Mouse (Mus musculus): Measurements from ENCODE around the gene Pabpc6.

Pabpc6 gene

DNA sequence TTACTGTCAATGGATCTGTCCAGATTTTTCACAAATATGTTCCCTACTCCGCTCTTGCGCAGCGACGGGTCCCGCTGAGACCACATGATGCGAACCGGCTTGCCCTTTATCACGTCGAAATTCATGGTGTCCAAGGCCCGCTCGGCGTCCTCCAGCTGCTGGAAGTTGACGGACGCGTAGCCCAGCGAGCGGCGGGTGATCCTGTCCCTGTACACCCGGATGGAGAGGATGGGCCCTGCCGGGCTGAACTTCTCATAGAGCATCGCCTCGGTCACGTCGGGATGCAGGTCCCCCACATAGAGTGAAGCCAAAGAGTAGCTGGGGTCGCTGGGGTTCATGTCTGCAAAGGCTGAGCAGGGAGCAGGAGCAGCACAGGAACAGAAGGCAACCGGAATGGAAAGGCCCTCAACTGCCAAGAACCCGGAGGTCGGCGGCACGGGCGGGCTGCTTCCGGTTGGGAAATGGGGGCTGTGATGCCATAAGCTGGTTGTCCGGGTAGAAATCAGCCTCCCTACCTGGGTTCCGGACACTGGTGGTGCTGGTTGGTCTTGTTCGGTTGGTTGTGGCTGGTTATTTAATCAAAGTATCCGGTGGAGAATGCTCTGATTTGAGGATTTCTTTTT is at the start of gene Pabpc6:
Pabpc6 (minus strand) TSS at position 435 of the 623 bp plus-strand sequence.
- no peak for DNase-seq (ENCODE audit: extremely low spot score, low spot score)

DNA sequence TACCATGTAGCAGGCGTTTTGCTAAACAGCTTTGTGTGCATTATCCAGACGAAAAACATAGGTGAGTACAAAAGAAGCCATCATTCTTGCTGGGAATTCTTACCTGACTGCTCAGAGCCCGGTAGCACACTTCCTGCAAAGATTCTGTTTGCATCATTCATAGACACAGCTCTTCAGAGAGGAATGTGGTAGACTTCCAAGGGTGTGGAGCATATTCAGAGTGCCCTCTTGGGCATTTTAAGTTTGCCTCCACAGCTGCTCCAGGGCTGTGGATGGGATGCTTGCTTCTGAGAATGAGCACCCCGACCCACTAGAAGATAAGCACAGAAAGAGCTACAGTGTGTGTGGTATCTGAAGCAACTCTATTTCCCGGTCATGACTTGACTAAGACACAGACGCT is 41.4 kb upstream of the Pabpc6 start:
- DNase-seq (ENCODE audit: extremely low spot score, low spot score) = no peak

DNA sequence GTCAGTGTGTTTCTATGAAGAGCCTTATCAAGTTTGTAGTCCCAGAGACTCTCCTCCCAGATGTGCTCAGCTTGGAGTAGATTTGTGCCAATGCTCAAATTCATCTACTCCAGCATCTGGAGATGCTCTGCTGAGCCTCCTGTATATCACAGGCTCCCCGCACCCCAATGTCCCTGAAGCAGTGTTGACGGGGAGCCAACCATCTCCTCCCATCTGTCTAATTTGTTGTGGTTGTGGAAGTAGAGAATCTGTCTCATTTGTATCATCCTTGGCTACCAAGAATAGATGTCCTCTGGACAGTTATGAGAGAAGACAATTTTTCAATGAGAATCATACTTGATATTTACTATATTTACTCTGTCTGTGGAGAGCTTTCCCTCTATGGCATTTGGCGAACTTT is 39.4 kb upstream of the Pabpc6 start:
- no peak for DNase-seq (ENCODE audit: extremely low spot score, low spot score)

DNA sequence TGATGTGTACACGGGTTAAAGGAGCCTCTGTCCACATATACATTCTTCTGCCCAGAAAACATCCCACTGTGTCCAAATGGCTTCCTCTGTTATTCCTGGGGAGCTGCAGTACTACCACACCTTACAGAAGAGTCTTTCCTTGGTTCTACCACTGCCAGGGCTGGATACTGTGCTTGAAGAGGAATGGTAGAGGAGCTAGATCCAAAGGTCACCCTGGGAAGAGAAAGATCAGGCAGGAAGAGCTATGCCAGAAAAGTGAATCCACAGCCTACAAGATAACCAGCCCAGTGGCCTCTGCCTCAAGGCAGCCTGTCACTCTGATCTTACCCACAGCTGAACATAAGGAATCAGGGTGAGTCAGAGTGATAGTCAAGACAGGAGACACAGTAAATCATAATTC is 37.8 kb upstream of the Pabpc6 start:
- DNase-seq (ENCODE audit: extremely low spot score, low spot score) = no peak

DNA sequence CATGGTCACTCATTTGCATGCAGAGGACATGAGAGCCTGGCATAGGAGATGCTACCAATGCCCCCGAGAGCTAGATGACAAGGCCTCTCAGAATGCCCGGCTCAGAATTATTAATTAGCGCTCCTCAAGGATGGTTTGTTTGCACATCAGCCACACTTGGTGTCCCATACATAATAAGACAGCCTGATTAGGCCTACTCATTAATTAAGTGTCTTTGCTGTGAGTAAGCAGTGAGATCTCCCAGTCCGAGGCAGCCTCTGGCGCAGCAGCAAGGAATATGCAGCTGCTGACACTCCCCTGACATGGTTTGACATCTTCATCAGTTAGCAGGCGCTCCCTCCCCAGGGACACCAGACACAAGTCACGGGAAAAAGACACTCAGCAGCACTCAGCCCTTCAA is 28.2 kb upstream of the Pabpc6 start:
- no peak for DNase-seq (ENCODE audit: extremely low spot score, low spot score)

DNA sequence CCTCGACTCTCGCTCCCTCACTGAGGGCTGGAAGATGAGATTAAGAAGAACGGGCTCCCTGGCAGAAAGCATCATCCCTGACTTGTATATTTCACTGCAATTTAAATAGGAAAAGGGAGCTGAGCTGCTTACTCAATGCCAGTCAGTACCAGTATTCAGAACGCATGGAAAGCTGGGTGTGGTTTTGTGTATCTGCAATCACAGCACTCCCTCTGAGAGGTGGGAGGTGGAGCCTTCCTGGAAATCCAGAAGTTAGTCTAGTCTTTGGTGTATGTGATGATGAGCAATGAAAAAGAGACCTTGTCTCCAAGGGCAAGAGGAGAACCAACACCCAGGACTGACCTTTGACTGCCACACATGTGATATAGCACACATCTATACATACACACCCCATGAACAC is 21.7 kb upstream of the Pabpc6 start:
- no peak for DNase-seq (ENCODE audit: extremely low spot score, low spot score)

DNA sequence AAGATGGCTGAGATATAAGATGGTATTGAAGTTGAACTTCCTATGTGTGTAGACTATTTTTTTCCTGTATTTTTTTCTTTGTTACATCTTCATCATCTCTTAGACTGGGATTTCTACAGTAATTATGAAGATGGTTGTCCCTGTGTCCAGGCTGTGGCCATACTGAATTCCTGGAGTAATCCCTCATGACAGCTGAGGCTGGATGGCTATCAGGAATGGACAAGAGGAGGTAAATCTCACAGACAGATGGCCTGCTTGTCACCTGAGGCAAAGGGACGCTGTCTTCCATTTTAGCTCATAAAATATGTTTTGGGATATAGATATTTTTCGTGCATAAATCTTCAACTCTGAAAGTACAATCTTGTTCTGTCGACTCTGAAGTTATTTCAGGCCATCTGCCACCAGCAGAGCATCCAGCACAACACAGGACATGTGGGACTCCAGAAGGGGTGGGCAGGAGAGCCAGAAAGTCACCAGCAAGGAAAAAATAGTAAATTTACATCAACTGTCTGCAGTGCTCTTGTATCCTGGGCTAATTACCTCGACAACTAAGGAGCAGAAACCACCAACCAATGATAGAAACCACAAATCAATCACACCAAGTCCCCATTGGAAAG is 14.1 kb upstream of the Pabpc6 start:
- DNase-seq (ENCODE audit: extremely low spot score, low spot score) = no peak

DNA sequence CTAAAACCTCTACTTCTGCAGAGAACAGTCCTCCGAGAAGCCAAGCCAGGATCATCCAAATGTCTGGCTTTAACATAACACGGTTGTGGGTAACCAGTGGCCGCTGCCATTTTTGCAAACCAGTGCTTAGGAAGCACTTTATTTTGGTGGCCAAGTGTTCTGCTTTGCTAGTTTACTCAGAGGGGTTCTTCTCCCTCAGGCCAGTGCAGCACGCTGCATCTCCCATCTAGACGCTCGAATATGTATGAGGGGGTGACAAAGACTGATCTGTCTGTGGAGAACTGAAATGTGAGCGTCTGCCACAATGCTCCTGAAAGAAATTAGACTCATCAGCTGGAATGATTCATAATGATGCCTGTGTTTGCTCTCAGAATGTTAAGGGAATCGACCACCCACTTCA is 11.2 kb upstream of the Pabpc6 start:
- no peak for DNase-seq (ENCODE audit: extremely low spot score, low spot score)

DNA sequence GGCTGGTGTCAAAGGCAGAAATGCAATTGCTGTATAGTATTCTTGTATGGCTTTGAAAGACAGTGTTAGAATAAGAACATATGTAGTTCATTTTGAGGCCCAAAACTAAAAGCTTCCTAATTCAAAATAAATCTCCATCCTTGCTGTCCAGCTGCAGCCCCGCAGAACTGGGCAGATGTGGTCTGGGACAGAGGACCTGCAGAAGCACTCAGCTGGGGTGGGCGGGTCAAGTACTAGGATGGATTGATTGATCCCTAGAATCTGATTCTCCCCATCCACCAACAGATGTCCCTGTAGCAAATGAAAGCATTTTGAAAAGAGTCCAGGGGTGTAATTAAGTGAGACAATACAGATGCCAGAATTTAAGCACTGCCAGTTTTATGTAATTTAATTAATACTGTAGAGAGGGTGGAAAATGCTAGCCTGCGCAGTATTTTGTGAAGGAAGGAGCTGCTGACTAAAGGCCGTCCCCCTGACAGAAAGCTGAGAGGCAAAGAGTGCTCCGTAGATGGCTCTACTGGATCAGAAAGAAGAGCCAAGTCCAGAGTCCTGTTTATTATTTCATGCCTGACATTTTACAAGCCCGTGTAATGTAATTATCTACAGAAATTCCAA is 5.8 kb upstream of the Pabpc6 start:
- no peak for DNase-seq (ENCODE audit: extremely low spot score, low spot score)

DNA sequence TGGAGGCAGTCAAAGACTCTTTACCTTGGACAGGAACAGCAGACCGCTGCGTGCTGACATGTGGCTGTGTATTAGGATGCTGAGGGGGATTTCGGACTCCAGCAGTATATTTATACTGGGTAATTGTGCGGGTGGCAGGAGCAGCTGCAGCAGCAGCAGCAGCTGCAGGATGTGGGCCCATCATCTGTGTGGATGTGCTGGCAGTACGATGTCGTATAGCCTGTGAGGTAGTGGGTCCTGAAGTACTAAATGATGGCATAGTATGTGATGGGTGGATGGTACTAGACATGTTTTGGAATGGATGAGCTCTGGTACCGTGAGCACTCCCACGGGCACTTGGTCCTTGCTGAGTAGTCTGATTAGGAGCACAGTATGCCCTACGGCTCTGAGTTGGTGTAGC is 1.6 kb downstream of the Pabpc6 start:
- DNase-seq (ENCODE audit: extremely low spot score, low spot score) = no peak

DNA sequence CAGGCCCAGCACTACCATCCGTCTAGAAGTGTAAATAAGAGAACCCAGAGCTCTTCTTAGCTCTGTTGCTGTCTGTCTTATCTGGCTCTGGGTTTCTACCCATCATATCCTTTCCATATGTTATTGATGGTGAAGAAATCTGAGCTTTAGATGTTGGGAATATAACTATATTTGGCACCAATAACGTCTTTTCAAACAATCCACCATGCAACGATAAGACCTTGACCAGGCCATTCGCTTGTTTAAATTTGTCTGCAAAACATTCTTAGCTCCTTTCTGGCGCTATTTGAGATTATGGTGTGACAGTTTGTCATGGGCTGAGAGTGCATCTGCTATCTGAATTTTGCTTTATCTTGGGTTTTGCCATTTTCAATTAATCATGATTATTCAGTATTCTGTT is 10.9 kb downstream of the Pabpc6 start:
- no peak for DNase-seq (ENCODE audit: extremely low spot score, low spot score)

DNA sequence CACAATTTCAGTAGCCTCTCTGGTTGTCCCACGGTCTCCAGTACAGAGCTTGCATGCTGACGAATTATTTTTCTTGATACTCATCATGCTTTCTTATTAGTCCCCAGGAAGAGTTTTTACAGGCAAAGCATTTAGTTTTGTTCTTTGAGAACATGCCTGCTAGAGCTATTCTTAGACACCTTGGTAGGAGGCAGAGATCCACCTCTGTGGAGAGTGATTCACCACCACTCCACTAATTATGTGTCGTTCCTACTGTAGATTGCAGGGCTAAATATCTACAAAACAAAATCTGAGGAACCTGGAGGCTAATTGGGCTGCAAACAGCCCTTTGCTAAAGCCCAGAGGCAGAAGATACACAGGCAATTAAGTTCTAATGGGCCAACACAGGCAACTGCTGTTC is 15.4 kb downstream of the Pabpc6 start:
- no peak for DNase-seq (ENCODE audit: extremely low spot score, low spot score)

DNA sequence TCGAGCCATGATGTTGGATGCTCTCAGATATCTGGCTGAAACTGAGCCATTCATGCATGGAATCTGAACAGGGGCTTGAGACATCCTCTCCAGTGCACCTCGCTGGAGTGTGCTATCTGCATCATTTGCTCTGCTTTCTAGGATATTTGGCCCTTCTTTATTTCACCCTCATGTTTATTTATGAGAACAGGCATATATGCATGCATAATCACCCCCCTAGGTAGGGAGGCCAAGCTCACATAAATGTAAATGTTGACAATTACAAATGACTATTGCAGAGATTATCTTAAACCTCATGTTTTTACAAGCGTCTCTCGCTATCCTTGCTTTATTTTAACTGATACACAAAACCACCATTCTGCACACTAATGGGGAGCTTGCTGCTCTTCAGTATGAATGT is 21.9 kb downstream of the Pabpc6 start:
- DNase-seq (ENCODE audit: extremely low spot score, low spot score) = no peak

DNA sequence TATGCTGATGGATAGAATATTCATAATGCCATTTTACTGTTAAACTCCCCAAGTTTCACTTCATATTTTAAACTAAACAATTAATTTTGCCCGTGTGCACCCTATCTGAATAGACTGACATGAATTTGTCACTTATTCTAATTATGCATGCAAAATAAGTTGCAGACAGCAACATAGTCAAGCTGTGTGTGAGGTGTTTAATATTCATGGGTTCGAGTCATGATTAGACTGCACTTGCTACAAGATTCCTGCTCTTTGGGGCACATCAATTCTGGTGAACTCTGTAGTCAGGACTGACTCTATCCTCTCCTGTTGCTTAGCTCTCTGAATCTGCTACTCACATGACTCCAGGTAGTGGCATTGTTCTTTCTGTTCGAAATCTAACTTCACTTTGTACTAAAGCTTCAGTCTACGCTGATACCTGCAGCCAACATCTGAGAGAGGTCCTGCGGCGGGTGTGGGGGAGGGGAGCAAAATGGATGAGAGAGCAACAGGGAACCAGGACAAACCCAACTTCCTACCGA is 25.8 kb downstream of the Pabpc6 start:
- no peak for DNase-seq (ENCODE audit: extremely low spot score, low spot score)

DNA sequence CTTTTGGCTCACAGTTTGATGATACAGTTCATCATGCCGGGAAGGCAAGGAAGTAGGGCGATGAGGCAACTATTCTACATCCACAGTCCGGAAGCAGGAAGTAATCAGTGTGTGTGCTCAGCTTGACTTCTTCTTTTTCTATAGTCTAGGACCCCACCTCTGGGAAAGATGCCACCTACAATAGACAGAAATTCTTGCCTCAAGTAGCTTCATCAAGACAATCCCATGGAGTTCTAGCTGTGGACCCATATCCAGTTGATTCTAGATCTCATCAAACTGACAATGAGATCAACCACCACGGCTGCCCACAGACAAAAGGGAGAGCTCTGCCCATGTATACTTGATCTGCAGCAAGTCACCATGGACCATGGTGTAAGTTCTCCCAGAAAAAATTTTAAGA is 32.5 kb downstream of the Pabpc6 start:
- no peak for DNase-seq (ENCODE audit: extremely low spot score, low spot score)

DNA sequence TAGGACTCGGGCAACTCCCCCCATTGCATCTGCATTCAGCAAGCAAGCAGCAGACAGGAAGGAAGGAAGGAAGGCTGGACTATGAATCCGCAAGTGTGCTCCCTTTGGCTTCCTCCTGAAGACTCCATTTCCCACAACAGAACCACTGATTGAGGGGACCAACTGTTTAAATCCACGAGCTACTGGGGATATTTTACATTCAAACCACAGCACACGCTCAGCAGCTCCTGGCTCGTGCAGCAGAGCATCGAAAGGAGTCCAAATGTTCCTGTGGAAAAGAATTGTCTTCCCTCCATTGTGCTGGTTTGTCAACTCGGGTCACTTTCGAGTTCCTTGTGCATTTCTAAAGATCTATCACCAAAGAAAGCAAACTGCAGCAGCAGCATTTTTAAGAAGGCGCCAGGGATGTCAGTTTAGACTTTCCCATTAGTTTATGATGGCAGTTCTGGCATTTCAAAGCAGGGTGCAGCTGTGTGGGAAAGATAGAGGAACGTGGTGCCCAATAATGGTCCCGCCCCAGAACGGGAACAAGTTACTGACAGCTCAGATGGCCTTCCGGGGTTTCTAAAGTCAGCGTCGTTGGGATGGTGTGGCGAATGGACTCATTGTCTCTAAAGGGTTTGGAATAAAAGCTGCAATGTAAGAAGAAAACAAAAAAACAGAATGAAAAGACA is 36.8 kb downstream of the Pabpc6 start:
- DNase-seq (ENCODE audit: extremely low spot score, low spot score) = no peak

DNA sequence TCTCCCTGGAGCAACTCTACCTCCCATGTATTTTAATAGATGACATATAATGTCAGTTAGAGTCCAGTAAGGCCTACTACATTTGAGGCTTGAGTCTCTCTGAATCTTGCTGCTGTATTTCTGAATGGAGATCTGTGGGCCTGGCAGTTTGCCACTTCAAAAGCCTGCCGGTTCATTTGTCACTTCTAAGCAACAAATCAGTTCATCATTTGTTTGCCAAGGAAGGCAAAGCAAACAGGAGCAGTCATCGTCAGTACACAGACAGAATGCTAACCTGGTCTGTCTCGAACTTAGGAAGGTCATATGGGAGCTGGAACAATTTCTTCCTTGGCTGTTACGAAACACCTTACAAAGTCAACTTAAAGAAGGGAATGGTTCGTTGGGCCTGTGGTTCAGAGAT is 37.4 kb downstream of the Pabpc6 start:
- no peak for DNase-seq (ENCODE audit: extremely low spot score, low spot score)

DNA sequence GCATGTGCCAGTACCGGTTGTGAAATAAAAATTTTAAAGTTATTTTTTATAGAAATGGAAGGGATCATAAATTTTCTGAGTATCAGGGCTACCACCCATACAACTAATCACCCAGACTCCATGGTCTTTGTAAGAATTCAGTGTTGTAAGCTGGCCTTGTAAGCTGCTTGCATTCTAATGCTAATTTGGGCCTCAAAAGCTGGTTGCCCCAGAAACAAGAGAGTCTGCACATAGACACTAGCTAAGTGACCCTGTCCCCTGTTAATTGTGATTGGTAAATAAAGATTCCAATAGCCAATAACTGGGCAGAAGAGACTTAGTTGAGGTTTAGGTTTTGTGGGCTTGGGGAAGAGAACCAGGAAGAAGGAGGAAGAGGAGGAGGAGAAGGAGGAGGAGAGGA is 38.4 kb downstream of the Pabpc6 start:
- no peak for DNase-seq (ENCODE audit: extremely low spot score, low spot score)

DNA sequence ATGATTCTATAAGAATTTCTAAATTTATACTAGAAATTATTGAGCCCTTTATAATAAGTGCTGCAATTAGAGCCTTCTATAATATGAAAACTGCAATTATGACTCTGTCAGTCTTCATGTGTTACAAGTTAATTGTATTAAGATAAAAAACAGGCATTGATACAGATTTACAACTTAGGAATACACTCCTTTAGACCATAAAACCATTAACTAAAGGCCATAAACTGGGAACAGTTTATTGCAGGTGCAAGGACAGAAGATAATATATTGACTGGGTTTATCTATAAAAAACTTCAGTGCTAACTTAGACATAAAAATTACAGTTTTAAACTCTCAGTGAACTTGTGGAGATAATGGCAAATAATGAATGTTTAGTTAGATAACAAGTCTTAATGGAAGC is 42.5 kb downstream of the Pabpc6 start:
- no peak for DNase-seq (ENCODE audit: extremely low spot score, low spot score)

All from neural tube, embryonic 10.5 days (tissue).